Mouse (Mus musculus): Measurements from ENCODE around the gene Cdk14. TPM values are rescaled to one million over a fixed set of nuclear protein-coding genes. Genes with fewer than 3 reads are reported as not detected.

Gene Cdk14
- polyA plus RNA-seq, 1 experiment from 2014 or later: 19.7 TPM

DNA sequence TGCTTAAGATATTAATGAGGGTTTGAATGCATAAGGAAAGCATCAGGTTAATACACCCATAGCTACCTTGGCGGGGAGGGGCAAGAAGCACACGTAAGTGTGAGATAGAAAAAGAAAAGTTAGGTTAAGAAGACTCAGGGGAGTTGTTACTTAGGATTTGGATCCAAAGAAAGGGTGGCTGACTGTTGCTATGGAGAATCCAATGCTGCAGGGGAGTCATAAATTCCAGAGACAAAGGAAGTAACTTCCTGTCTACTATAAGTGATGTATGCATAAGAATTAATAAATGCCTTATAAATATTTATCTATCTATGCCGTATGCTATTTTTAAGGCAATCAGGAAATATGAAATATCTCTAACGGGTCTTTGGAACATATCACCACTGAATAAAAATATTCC lies 527.4 kb downstream of the Cdk14 start:
- Histone ChIP-seq H3K36me3 (ENCODE audit: insufficient read depth, low read length) (0 out of 2 replicates have a peak, but pooled peaks cover 3% of the 10 kb centered on the region), H3K9ac (replicated peaks; ENCODE audit: low read depth) (no peak overlapping the region), H3K4me3 (ENCODE audit: low read depth, low read length) (no peak overlapping the region), H3K4me1 (ENCODE audit: insufficient read depth, low read depth, low read length) (no peaks in the 10 kb centered on the region), H3K9me3 (ENCODE audit: low read length) (no peaks in the 10 kb centered on the region), H3K27ac (ENCODE audit: low read length) (no peak overlapping the region), H3K4me2 (replicated peaks; ENCODE audit: low read depth, low read length) (no peak overlapping the region), H3K27me3 (replicated peaks; ENCODE audit: insufficient read depth, low read length) (no peaks in the 10 kb centered on the region)
- ATAC-seq (no peak), DNase-seq (ENCODE audit: low spot score) (no peak)
- 52% methylated on average over 4 of the region's 4 CpGs for WGBS
- TF ChIP-seq EP300 (IDR thresholded peaks at IDR 0.05) (no peak), CTCF (IDR thresholded peaks at IDR 0.05) (no peak)

DNA sequence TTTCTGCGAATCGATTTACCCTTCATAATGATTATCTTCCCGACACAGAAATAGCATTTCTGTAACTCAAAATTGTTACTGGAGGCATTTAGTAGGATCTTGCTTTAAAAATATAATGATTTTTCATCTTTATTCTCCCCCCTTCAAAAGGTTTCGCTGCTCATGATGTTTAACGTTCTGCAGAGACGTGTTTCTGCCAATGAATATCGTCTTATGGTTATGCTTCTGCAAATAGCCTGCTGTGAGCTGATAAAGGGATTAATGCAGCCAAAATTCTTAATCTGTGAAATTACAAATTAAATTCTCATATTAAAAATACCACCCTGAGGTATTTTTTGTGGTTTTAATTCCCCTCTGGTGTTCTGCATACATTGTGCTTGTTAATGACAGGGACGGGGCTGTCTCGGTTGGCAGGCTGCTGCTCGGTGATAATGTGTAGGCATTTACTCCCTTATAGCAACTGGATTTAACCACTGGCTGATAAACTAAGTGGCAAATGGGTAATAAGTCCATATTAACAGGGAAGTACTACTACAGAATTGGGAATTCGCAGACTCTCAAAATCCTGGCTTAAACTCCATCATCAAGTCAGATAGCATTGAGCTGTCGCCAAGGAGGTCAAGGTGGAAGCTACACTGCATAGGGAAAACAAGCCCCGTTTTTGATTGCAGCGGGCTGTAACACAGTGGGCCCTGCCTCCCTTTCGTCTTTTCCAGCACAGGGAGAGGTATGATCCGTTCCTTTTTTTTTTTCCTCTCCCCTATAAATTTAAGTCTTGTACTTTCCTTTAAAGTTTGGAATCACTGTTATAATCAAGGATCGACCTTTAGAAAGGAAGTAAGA lies 528.0 kb downstream of the Cdk14 start:
- no peak for ATAC-seq
- 83% methylated on average over 17 of the region's 17 CpGs for WGBS
- Histone ChIP-seq H3K9me3 (ENCODE audit: low read length) (no peaks in the 10 kb centered on the region), H3K4me2 (replicated peaks; ENCODE audit: low read depth, low read length) (no peak overlapping the region), H3K27ac (ENCODE audit: low read length) (no peak overlapping the region), H3K4me3 (ENCODE audit: low read depth, low read length) (no peak overlapping the region), H3K27me3 (replicated peaks; ENCODE audit: insufficient read depth, low read length) (no peaks in the 10 kb centered on the region), H3K4me1 (ENCODE audit: insufficient read depth, low read depth, low read length) (no peaks in the 10 kb centered on the region), H3K9ac (replicated peaks; ENCODE audit: low read depth) (no peak overlapping the region), H3K36me3 (ENCODE audit: insufficient read depth, low read length) (0 out of 2 replicates have a peak, but pooled peaks cover 3% of the 10 kb centered on the region)
- DNase-seq (ENCODE audit: low spot score): no peak
- TF ChIP-seq CTCF (IDR thresholded peaks at IDR 0.05) (no peak), EP300 (IDR thresholded peaks at IDR 0.05) (no peak)

DNA sequence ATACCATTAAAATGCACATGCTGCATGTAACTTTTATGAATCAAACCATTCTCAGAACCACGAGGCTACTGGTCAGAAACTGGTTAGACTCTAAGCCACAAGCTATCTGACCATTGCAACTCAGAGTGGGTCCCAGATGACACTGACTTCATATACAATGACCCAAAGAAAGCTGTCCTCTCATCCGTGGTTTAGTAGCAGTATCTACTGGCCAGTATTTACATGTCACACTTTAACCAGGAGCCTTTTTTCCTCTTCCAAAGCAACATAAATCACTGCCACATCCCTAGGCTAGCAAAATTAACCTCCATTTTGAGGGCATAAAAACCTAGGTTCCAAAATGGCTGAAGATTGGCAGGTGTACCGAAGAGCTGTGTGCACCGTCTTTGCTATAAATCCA lies 533.0 kb downstream of the Cdk14 start:
- WGBS: 84% methylated on average over 4 of the region's 4 CpGs
- H3K4me1 ChIP-seq (ENCODE audit: insufficient read depth, low read depth, low read length): no peaks in the 10 kb centered on the region
- ATAC-seq: no peak
- H3K9ac ChIP-seq (replicated peaks; ENCODE audit: low read depth): no peak overlapping the region
- no peaks in the 10 kb centered on the region for H3K27me3 ChIP-seq (replicated peaks; ENCODE audit: insufficient read depth, low read length)
- 0 out of 2 replicates have a peak, but pooled peaks cover 3% of the 10 kb centered on the region for H3K36me3 ChIP-seq (ENCODE audit: insufficient read depth, low read length)
- no peak for TF ChIP-seq CTCF (IDR thresholded peaks at IDR 0.05)
- TF ChIP-seq EP300 (IDR thresholded peaks at IDR 0.05): no peak
- no peaks in the 10 kb centered on the region for H3K9me3 ChIP-seq (ENCODE audit: low read length)
- H3K27ac ChIP-seq (ENCODE audit: low read length): no peak overlapping the region
- H3K4me3 ChIP-seq (ENCODE audit: low read depth, low read length): no peak overlapping the region
- no peak for DNase-seq (ENCODE audit: low spot score)
- H3K4me2 ChIP-seq (replicated peaks; ENCODE audit: low read depth, low read length): no peak overlapping the region

DNA sequence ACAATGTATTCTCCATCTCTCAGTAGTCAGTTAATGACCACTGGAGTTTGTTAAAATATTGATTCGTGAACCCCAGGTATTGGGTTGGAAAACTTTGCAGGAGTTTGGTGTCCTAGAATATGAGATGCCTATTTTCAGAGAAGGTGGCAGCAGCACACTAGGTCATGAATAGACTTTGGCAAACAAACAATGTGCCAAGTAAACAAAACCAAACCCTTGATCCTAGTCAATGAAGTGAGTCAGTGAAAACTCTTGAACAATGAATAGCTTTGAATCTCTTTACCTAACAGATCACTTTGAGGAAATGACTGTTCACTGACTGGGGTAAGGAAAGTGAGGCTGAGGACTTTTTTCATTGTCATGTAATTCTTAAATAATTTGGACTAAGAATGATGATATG lies 537.3 kb downstream of the Cdk14 start:
- WGBS: 91% methylated on average over 1 of the region's 1 CpGs
- ATAC-seq: no peak
- no peaks in the 10 kb centered on the region for H3K4me1 ChIP-seq (ENCODE audit: insufficient read depth, low read depth, low read length)
- no peaks in the 10 kb centered on the region for H3K27me3 ChIP-seq (replicated peaks; ENCODE audit: insufficient read depth, low read length)
- no peak for TF ChIP-seq EP300 (IDR thresholded peaks at IDR 0.05)
- no peak for TF ChIP-seq CTCF (IDR thresholded peaks at IDR 0.05)
- no peak for DNase-seq (ENCODE audit: low spot score)
- H3K9me3 ChIP-seq (ENCODE audit: low read length): 0 out of 2 replicates have a peak, but pooled peaks cover 6% of the 10 kb centered on the region
- no peak overlapping the region for H3K9ac ChIP-seq (replicated peaks; ENCODE audit: low read depth)
- no peaks in the 10 kb centered on the region for H3K36me3 ChIP-seq (ENCODE audit: insufficient read depth, low read length)
- H3K4me2 ChIP-seq (replicated peaks; ENCODE audit: low read depth, low read length): no peak overlapping the region
- H3K27ac ChIP-seq (ENCODE audit: low read length): no peak overlapping the region
- no peak overlapping the region for H3K4me3 ChIP-seq (ENCODE audit: low read depth, low read length)

DNA sequence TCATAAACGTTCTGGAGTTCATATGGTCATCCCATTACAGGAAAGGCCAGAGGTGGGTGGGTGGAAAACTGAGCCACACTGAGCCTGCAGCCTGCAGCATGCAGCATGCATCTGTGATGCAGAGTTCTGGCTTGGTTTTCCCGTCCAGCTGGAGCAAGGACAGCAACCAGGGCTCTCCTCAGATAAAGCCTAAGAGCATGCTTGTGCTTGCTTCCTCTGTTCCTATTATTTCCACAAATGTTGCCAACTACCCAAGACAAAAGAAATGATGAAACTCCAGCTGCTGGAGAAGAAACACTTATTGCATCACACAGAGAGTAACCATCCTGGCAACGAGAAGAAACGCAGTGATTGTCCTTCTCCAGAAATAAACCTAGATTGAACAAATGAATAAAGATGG lies 539.8 kb downstream of the Cdk14 start:
- TF ChIP-seq EP300 (IDR thresholded peaks at IDR 0.05) (no peak), CTCF (IDR thresholded peaks at IDR 0.05) (no peak)
- DNase-seq (ENCODE audit: low spot score) (peak; percentile 65), ATAC-seq (peak; percentile 50)
- WGBS: 42% methylated on average over 4 of the region's 4 CpGs
- Histone ChIP-seq H3K36me3 (ENCODE audit: insufficient read depth, low read length) (no peaks in the 10 kb centered on the region), H3K4me3 (ENCODE audit: low read depth, low read length) (no peak overlapping the region), H3K4me1 (ENCODE audit: insufficient read depth, low read depth, low read length) (no peaks in the 10 kb centered on the region), H3K27me3 (replicated peaks; ENCODE audit: insufficient read depth, low read length) (no peaks in the 10 kb centered on the region), H3K9me3 (ENCODE audit: low read length) (0 out of 2 replicates have a peak, but pooled peaks cover 6% of the 10 kb centered on the region), H3K9ac (replicated peaks; ENCODE audit: low read depth) (no peak overlapping the region), H3K27ac (ENCODE audit: low read length) (no peak overlapping the region), H3K4me2 (replicated peaks; ENCODE audit: low read depth, low read length) (no peak overlapping the region)

DNA sequence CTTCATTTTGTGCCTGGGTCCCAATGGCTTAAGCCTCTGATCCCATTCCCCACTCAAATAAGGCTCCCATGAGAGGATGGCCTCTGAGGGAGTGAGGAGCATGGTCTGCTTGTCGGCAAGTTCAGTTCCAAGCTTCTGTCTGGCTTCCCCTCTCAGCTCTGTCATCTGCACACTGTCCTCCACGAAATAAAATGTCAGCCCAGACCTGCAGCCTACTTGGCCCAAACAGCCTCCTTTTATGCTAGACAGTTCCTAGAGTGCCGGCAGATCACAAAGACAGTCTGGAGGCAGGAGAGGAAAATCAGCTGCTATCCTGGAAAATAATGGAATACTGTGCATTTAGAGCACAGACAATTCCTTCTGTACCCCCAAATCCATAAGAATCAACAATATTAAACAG lies 541.2 kb downstream of the Cdk14 start:
- Histone ChIP-seq H3K4me3 (ENCODE audit: low read depth, low read length) (no peak overlapping the region), H3K9me3 (ENCODE audit: low read length) (0 out of 2 replicates have a peak, but pooled peaks cover 6% of the 10 kb centered on the region), H3K4me1 (ENCODE audit: insufficient read depth, low read depth, low read length) (no peaks in the 10 kb centered on the region), H3K27me3 (replicated peaks; ENCODE audit: insufficient read depth, low read length) (no peaks in the 10 kb centered on the region), H3K36me3 (ENCODE audit: insufficient read depth, low read length) (no peaks in the 10 kb centered on the region), H3K27ac (ENCODE audit: low read length) (no peak overlapping the region), H3K4me2 (replicated peaks; ENCODE audit: low read depth, low read length) (no peak overlapping the region), H3K9ac (replicated peaks; ENCODE audit: low read depth) (no peak overlapping the region)
- WGBS: 54% methylated on average over 3 of the region's 3 CpGs
- ATAC-seq (no peak), DNase-seq (ENCODE audit: low spot score) (no peak)
- TF ChIP-seq EP300 (IDR thresholded peaks at IDR 0.05) (no peak), CTCF (IDR thresholded peaks at IDR 0.05) (no peak)
